Mouse (Mus musculus) CD8-positive naive resting alpha-beta T cell, adult 57 days (primary cell): ENCODE measurements around the gene Gm8082. TPM values are rescaled to one million over a fixed set of nuclear protein-coding genes. Genes with fewer than 3 reads are reported as not detected.

Source experiments
- total RNA-seq: library from RNA; stranded (reverse); gene quantifications from one replicate; pipeline ENCODE4 v1.2.4, GENCODE M21; 2023

Gene Gm8082
- not detected for total RNA-seq

GRCm38 (mm10) chr14:42993524-42993923, at the start of gene Gm8082:
Gene Gm8082, minus strand, starts transcription at chr14:42993624.

DNA sequence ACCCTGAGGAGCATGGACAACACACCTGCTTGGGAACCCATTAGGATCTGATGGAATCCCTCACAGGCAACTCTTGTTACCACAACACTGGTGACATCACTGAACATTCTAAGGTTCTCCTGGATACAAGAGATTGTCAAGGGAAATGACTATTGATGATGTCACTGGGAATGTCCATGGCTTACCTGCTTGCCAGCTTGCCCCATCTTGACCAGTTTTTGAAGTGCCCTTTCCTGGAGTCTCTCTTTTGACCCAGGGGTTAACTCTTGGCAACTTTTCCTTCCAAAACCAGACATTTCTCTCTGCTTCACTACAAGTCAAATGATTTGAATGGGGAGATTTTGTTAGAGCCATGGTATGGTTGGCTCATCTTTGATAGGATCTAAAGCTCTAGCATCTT, 22.1 kb upstream of the Gm8082 start, which contains the start of gene Gm10376:
Gm10376 (minus strand) TSS at position 101 of the 400 bp plus-strand sequence.

Other genes with a start within 250 kb of the Gm8082 start
- gene Gm3015, start 224.8 kb downstream of the Gm8082 start, total RNA-seq = not detected
- gene Gm10377, start 195.6 kb downstream of the Gm8082 start, total RNA-seq = not detected
- not detected for gene Gm21977, start 140.1 kb downstream of the Gm8082 start, total RNA-seq
- gene Gm10376, start 22.0 kb upstream of the Gm8082 start, total RNA-seq = not detected
- not detected for gene Gm8094, start 83.0 kb upstream of the Gm8082 start, total RNA-seq
- gene Gm8104, start 107.0 kb upstream of the Gm8082 start, total RNA-seq = not detected
- not detected for gene Gm7233, start 186.2 kb upstream of the Gm8082 start, total RNA-seq
- gene Gm8122, start 241.7 kb upstream of the Gm8082 start, total RNA-seq = not detected